Mouse (Mus musculus) hindbrain, embryonic 11.5 days (tissue): ENCODE data around the gene Gucy2f. TPM values are rescaled to one million over a fixed set of nuclear protein-coding genes. Genes with fewer than 3 reads are reported as not detected.

ENCODE experiments used
- ATAC-seq: fragments of 200-750 bp; cut with Nextera tagmentation; 2 replicates; pipeline ENCODE4 v1.8.0; 2017; ENCODE audit warnings: mild to moderate bottlenecking, moderate TSS enrichment, moderate library complexity; ENCODE audit not compliant: low FRiP score
- DNase-seq: peaks from one replicate; pipeline ENCODE4 v3.0.0-alpha.2; 2015; ENCODE audit warnings: low spot score
- H3K27ac ChIP-seq: fragments of 300-500 bp; sonication (generic); 2 replicates; pipeline ENCODE4 v1.5.1; 2014; ENCODE audit warnings: mild to moderate bottlenecking, low read depth, low read length
- H3K27me3 ChIP-seq: fragments of 300-500 bp; sonication (generic); 2 replicates; pipeline ENCODE4 v1.6.1; 2014; ENCODE audit warnings: mild to moderate bottlenecking, low read length, moderate library complexity, mixed read lengths; ENCODE audit not compliant: control insufficient read depth, insufficient read depth
- H3K36me3 ChIP-seq: fragments of 300-500 bp; sonication (generic); 2 replicates; pipeline ENCODE4 v1.6.1; 2014; ENCODE audit warnings: mild to moderate bottlenecking, low read length, moderate library complexity, mixed read lengths; ENCODE audit not compliant: control insufficient read depth, insufficient read depth
- H3K4me1 ChIP-seq: fragments of 300-500 bp; sonication (generic); replicated peaks from 2 replicates; pipeline ENCODE4 v1.6.1; 2014; ENCODE audit warnings: low read length, mixed read lengths; ENCODE audit not compliant: control insufficient read depth, insufficient read depth
- H3K4me2 ChIP-seq: fragments of 300-500 bp; sonication (generic); replicated peaks from 2 replicates; pipeline ENCODE4 v1.6.1; 2014; ENCODE audit warnings: mild to moderate bottlenecking, low read depth, low read length
- H3K4me3 ChIP-seq: fragments of 300-500 bp; sonication (generic); 2 replicates; pipeline ENCODE4 v1.5.1; 2014; ENCODE audit warnings: low read depth, low read length
- H3K9ac ChIP-seq: fragments of 300-500 bp; sonication (generic); 2 replicates; pipeline ENCODE4 v1.6.1; 2014; ENCODE audit warnings: low read depth, low read length
- H3K9me3 ChIP-seq: fragments of 300-500 bp; sonication (generic); 2 replicates; pipeline ENCODE4 v1.6.1; 2016; ENCODE audit warnings: low read length; ENCODE audit not compliant: control insufficient read depth
- WGBS: fragments of 180-500 bp; shearing (Covaris S2); extraction: QIAGEN DNeasy Blood & Tissue Kit; methylation state at CpG from one replicate; pipeline ENCODE4 v1.1.7; 2014; 5-methylcytosine and 5-hydroxymethylcytosine counted together
- polyA plus RNA-seq: library from polyadenylated mRNA; unstranded; fragments of >200 nt; fragmentation: Nextera tagmentation; extraction: Ambion mirVana; gene quantifications from 2 replicates; pipeline ENCODE4 v1.2.1, GENCODE M21; 2014

Gene Gucy2f
- polyA plus RNA-seq, 1 experiment from 2014 or later = not detected

- DNase-seq = peak; percentile 55
- H3K36me3 ChIP-seq = no peaks in the 10 kb centered on the region
- H3K4me1 ChIP-seq = no peaks in the 10 kb centered on the region
- WGBS = 13% methylated on average over 3 of the region's 3 CpGs
- no peaks in the 10 kb centered on the region for H3K9me3 ChIP-seq
- H3K27ac ChIP-seq = no peak overlapping the region
- no peak overlapping the region for H3K9ac ChIP-seq
- no peak overlapping the region for H3K4me3 ChIP-seq
- no peak overlapping the region for H3K4me2 ChIP-seq
- H3K27me3 ChIP-seq = no peaks in the 10 kb centered on the region
- no peak for ATAC-seq
These were observed 3.6 kb upstream of the Gucy2f start for GRCm38 (mm10) chrX:142200295-142200694.

- DNase-seq = no peak
- no peak overlapping the region for H3K27ac ChIP-seq
These were observed 1.2 kb downstream of the Gucy2f start for GRCm38 (mm10) chrX:142195551-142195950.

GRCm38 (mm10) chrX:142194420-142194819, 2.3 kb downstream of the Gucy2f start:
- no peak for ATAC-seq
- WGBS = 74% methylated on average over 6 of the region's 6 CpGs
- no peaks in the 10 kb centered on the region for H3K27me3 ChIP-seq

More at GRCm38 (mm10) chrX:142195551-142195950, 1.2 kb downstream of the Gucy2f start:
- H3K36me3 ChIP-seq = no peaks in the 10 kb centered on the region
- ATAC-seq = no peak
- H3K4me1 ChIP-seq = no peaks in the 10 kb centered on the region
- no peaks in the 10 kb centered on the region for H3K27me3 ChIP-seq
- no peaks in the 10 kb centered on the region for H3K9me3 ChIP-seq
- H3K4me3 ChIP-seq = no peak overlapping the region
- no peak overlapping the region for H3K9ac ChIP-seq
- WGBS = 85% methylated on average over 1 of the region's 1 CpGs
- H3K4me2 ChIP-seq = no peak overlapping the region

GRCm38 (mm10) chrX:142190355-142190754, 6.4 kb downstream of the Gucy2f start:
- DNase-seq = no peak
- Histone ChIP-seq H3K4me1 (no peaks in the 10 kb centered on the region), H3K4me3 (no peak overlapping the region), H3K9ac (no peak overlapping the region), H3K4me2 (no peak overlapping the region), H3K36me3 (no peaks in the 10 kb centered on the region), H3K9me3 (no peaks in the 10 kb centered on the region), H3K27me3 (no peaks in the 10 kb centered on the region), H3K27ac (no peak overlapping the region)
- ATAC-seq = no peak
- WGBS = 82% methylated on average over 2 of the region's 2 CpGs

More at GRCm38 (mm10) chrX:142194420-142194819, 2.3 kb downstream of the Gucy2f start:
- no peak overlapping the region for H3K4me2 ChIP-seq
- no peaks in the 10 kb centered on the region for H3K36me3 ChIP-seq
- no peaks in the 10 kb centered on the region for H3K4me1 ChIP-seq
- no peaks in the 10 kb centered on the region for H3K9me3 ChIP-seq
- no peak overlapping the region for H3K4me3 ChIP-seq
- no peak for DNase-seq
- no peak overlapping the region for H3K9ac ChIP-seq
- no peak overlapping the region for H3K27ac ChIP-seq

- DNase-seq (peak; percentile 65), ATAC-seq (peak; percentile 75)
- no peaks in the 10 kb centered on the region for H3K4me1 ChIP-seq
- WGBS = 36% methylated on average over 22 of the region's 22 CpGs
- H3K9me3 ChIP-seq = no peaks in the 10 kb centered on the region
- H3K36me3 ChIP-seq = no peaks in the 10 kb centered on the region
- no peak overlapping the region for H3K27ac ChIP-seq
- no peak overlapping the region for H3K9ac ChIP-seq
- H3K27me3 ChIP-seq = no peaks in the 10 kb centered on the region
- no peak overlapping the region; the same call in 1 of the 2 replicates for H3K4me2 ChIP-seq
- no peak overlapping the region for H3K4me3 ChIP-seq
These were observed 7.6 kb downstream of the Gucy2f start for GRCm38 (mm10) chrX:142189023-142189703.

- Histone ChIP-seq H3K27me3 (peaks cover 2% of the 10 kb centered on the region; the same call in 1 of the 2 replicates), H3K9ac (no peak overlapping the region), H3K4me3 (no peak overlapping the region), H3K4me2 (no peak overlapping the region), H3K36me3 (no peaks in the 10 kb centered on the region), H3K9me3 (no peaks in the 10 kb centered on the region), H3K27ac (no peak overlapping the region), H3K4me1 (no peaks in the 10 kb centered on the region)
- ATAC-seq (no peak), DNase-seq (no peak)
- 75% methylated on average over 2 of the region's 2 CpGs for WGBS
These were observed 14.7 kb downstream of the Gucy2f start for GRCm38 (mm10) chrX:142182026-142182425.

- H3K27me3 ChIP-seq = peaks cover 2% of the 10 kb centered on the region; the same call in 1 of the 2 replicates
- H3K4me1 ChIP-seq = no peaks in the 10 kb centered on the region
- no peak for DNase-seq
These were observed 19.8 kb downstream of the Gucy2f start for GRCm38 (mm10) chrX:142176981-142177380.

GRCm38 (mm10) chrX:142115779-142116178, 81.0 kb downstream of the Gucy2f start:
- ATAC-seq (no peak), DNase-seq (no peak)

More at GRCm38 (mm10) chrX:142176981-142177380, 19.8 kb downstream of the Gucy2f start:
- H3K27ac ChIP-seq = no peak overlapping the region
- H3K36me3 ChIP-seq = no peaks in the 10 kb centered on the region
- no peak overlapping the region for H3K9ac ChIP-seq
- no peak overlapping the region for H3K4me3 ChIP-seq
- no peak for ATAC-seq
- no peak overlapping the region for H3K4me2 ChIP-seq
- no peaks in the 10 kb centered on the region for H3K9me3 ChIP-seq

GRCm38 (mm10) chrX:142111236-142111635, 85.5 kb downstream of the Gucy2f start:
- 75% methylated on average over 6 of the region's 6 CpGs for WGBS
- H3K4me3 ChIP-seq = no peak overlapping the region
- no peaks in the 10 kb centered on the region for H3K9me3 ChIP-seq
- H3K27me3 ChIP-seq = peaks cover 5% of the 10 kb centered on the region; the same call in 1 of the 2 replicates
- H3K36me3 ChIP-seq = no peaks in the 10 kb centered on the region
- no peak overlapping the region for H3K4me2 ChIP-seq
- ATAC-seq (no peak), DNase-seq (no peak)
- no peaks in the 10 kb centered on the region for H3K4me1 ChIP-seq
- H3K27ac ChIP-seq = no peak overlapping the region
- H3K9ac ChIP-seq = no peak overlapping the region

More at GRCm38 (mm10) chrX:142115779-142116178, 81.0 kb downstream of the Gucy2f start:
- Histone ChIP-seq H3K36me3 (no peaks in the 10 kb centered on the region), H3K27ac (no peak overlapping the region), H3K4me3 (no peak overlapping the region), H3K9ac (no peak overlapping the region), H3K4me1 (no peaks in the 10 kb centered on the region), H3K9me3 (no peaks in the 10 kb centered on the region), H3K27me3 (peaks cover 5% of the 10 kb centered on the region; the same call in 1 of the 2 replicates), H3K4me2 (no peak overlapping the region)
